Mouse (Mus musculus): ENCODE measurements around the gene Vmn1r195. TPM values are rescaled to one million over a fixed set of nuclear protein-coding genes. Genes with fewer than 3 reads are reported as not detected.

Vmn1r195 gene
- polyA plus RNA-seq (2014; fragmentation: Illumina TruSeq; extraction: RNeasy Lipid Tissue Mini Kit (QIAGEN cat#74804); ENCODE audit: low read depth, low replicate concordance): not detected

GRCm38 (mm10) chr13:22270222-22270621, at the start of gene Vmn1r195:
TSS of gene Vmn1r195 (plus strand) at chr13:22270522.

GRCm38 (mm10) chr13:22223060-22223459, 47.3 kb upstream of the Vmn1r195 start, which contains the start of gene Vmn1r193:
TSS of gene Vmn1r193 (minus strand) at chr13:22223160.

GRCm38 (mm10) chr13:22243915-22244314, 26.4 kb upstream of the Vmn1r195 start, which contains the start of gene Vmn1r194:
TSS of gene Vmn1r194 (plus strand) at chr13:22244215.

GRCm38 (mm10) chr13:22289620-22290019, 19.3 kb downstream of the Vmn1r195 start, which contains the start of gene Vmn1r196:
TSS of gene Vmn1r196 (plus strand) at chr13:22289920.

GRCm38 (mm10) chr13:22324289-22324688, 54.0 kb downstream of the Vmn1r195 start, which contains the start of gene Vmn1r197:
TSS of gene Vmn1r197 (plus strand) at chr13:22324589.

Other genes with a start within 250 kb of the Vmn1r195 start
- gene Hist1h2ah, start 235.0 kb upstream of the Vmn1r195 start, polyA plus RNA-seq (2014; fragmentation: Illumina TruSeq; extraction: RNeasy Lipid Tissue Mini Kit (QIAGEN cat#74804); ENCODE audit: low read depth, low replicate concordance): not detected
- not detected for gene Hist1h2bk, start 234.7 kb upstream of the Vmn1r195 start, polyA plus RNA-seq (2014; fragmentation: Illumina TruSeq; extraction: RNeasy Lipid Tissue Mini Kit (QIAGEN cat#74804); ENCODE audit: low read depth, low replicate concordance)
- gene Hist1h4i, start 229.2 kb upstream of the Vmn1r195 start, polyA plus RNA-seq (2014; fragmentation: Illumina TruSeq; extraction: RNeasy Lipid Tissue Mini Kit (QIAGEN cat#74804); ENCODE audit: low read depth, low replicate concordance): 3.4 TPM
- gene Hist1h2ag, start 227.6 kb upstream of the Vmn1r195 start, polyA plus RNA-seq (2014; fragmentation: Illumina TruSeq; extraction: RNeasy Lipid Tissue Mini Kit (QIAGEN cat#74804); ENCODE audit: low read depth, low replicate concordance): not detected
- not detected for gene Hist1h2bj, start 227.3 kb upstream of the Vmn1r195 start, polyA plus RNA-seq (2014; fragmentation: Illumina TruSeq; extraction: RNeasy Lipid Tissue Mini Kit (QIAGEN cat#74804); ENCODE audit: low read depth, low replicate concordance)
- gene Vmn1r188, start 186.1 kb upstream of the Vmn1r195 start, polyA plus RNA-seq (2014; fragmentation: Illumina TruSeq; extraction: RNeasy Lipid Tissue Mini Kit (QIAGEN cat#74804); ENCODE audit: low read depth, low replicate concordance): not detected
- not detected for gene Vmn1r189, start 164.7 kb upstream of the Vmn1r195 start, polyA plus RNA-seq (2014; fragmentation: Illumina TruSeq; extraction: RNeasy Lipid Tissue Mini Kit (QIAGEN cat#74804); ENCODE audit: low read depth, low replicate concordance)
- gene Vmn1r191, start 86.6 kb upstream of the Vmn1r195 start, polyA plus RNA-seq (2014; fragmentation: Illumina TruSeq; extraction: RNeasy Lipid Tissue Mini Kit (QIAGEN cat#74804); ENCODE audit: low read depth, low replicate concordance): not detected
- gene Vmn1r192, start 79.4 kb upstream of the Vmn1r195 start, polyA plus RNA-seq (2014; fragmentation: Illumina TruSeq; extraction: RNeasy Lipid Tissue Mini Kit (QIAGEN cat#74804); ENCODE audit: low read depth, low replicate concordance): not detected
- gene Vmn1r193, start 47.4 kb upstream of the Vmn1r195 start, polyA plus RNA-seq (2014; fragmentation: Illumina TruSeq; extraction: RNeasy Lipid Tissue Mini Kit (QIAGEN cat#74804); ENCODE audit: low read depth, low replicate concordance): not detected
- not detected for gene Vmn1r194, start 26.3 kb upstream of the Vmn1r195 start, polyA plus RNA-seq (2014; fragmentation: Illumina TruSeq; extraction: RNeasy Lipid Tissue Mini Kit (QIAGEN cat#74804); ENCODE audit: low read depth, low replicate concordance)
- not detected for gene Vmn1r196, start 19.4 kb downstream of the Vmn1r195 start, polyA plus RNA-seq (2014; fragmentation: Illumina TruSeq; extraction: RNeasy Lipid Tissue Mini Kit (QIAGEN cat#74804); ENCODE audit: low read depth, low replicate concordance)
- not detected for gene Vmn1r197, start 54.1 kb downstream of the Vmn1r195 start, polyA plus RNA-seq (2014; fragmentation: Illumina TruSeq; extraction: RNeasy Lipid Tissue Mini Kit (QIAGEN cat#74804); ENCODE audit: low read depth, low replicate concordance)
- gene Vmn1r198, start 79.8 kb downstream of the Vmn1r195 start, polyA plus RNA-seq (2014; fragmentation: Illumina TruSeq; extraction: RNeasy Lipid Tissue Mini Kit (QIAGEN cat#74804); ENCODE audit: low read depth, low replicate concordance): not detected
- gene Vmn1r199, start 109.3 kb downstream of the Vmn1r195 start, polyA plus RNA-seq (2014; fragmentation: Illumina TruSeq; extraction: RNeasy Lipid Tissue Mini Kit (QIAGEN cat#74804); ENCODE audit: low read depth, low replicate concordance): not detected
- not detected for gene Vmn1r200, start 119.9 kb downstream of the Vmn1r195 start, polyA plus RNA-seq (2014; fragmentation: Illumina TruSeq; extraction: RNeasy Lipid Tissue Mini Kit (QIAGEN cat#74804); ENCODE audit: low read depth, low replicate concordance)
- not detected for gene Vmn1r201, start 201.4 kb downstream of the Vmn1r195 start, polyA plus RNA-seq (2014; fragmentation: Illumina TruSeq; extraction: RNeasy Lipid Tissue Mini Kit (QIAGEN cat#74804); ENCODE audit: low read depth, low replicate concordance)
- gene Vmn1r202, start 234.9 kb downstream of the Vmn1r195 start, polyA plus RNA-seq (2014; fragmentation: Illumina TruSeq; extraction: RNeasy Lipid Tissue Mini Kit (QIAGEN cat#74804); ENCODE audit: low read depth, low replicate concordance): not detected
- not detected for gene Vmn1r203, start 247.6 kb downstream of the Vmn1r195 start, polyA plus RNA-seq (2014; fragmentation: Illumina TruSeq; extraction: RNeasy Lipid Tissue Mini Kit (QIAGEN cat#74804); ENCODE audit: low read depth, low replicate concordance)

Data from kidney, adult 10 weeks (tissue).